Mouse (Mus musculus) liver, embryonic 12.5 days (tissue): ENCODE data around the gene Pgm2l1. TPM values are rescaled to one million over a fixed set of nuclear protein-coding genes. Genes with fewer than 3 reads are reported as not detected.

ENCODE experiments used
- ATAC-seq: fragments of 200-750 bp; cut with Nextera tagmentation; 2 replicates; pipeline ENCODE4 v1.8.0; 2017; ENCODE audit warnings: moderate number of reproducible peaks, mild to moderate bottlenecking, moderate library complexity
- H3K27ac ChIP-seq: fragments of 300-500 bp; sonication (generic); 2 replicates; pipeline ENCODE4 v1.5.1; 2016; ENCODE audit warnings: mild to moderate bottlenecking
- H3K27me3 ChIP-seq: fragments of 300-500 bp; sonication (generic); replicated peaks from 2 replicates; pipeline ENCODE4 v1.6.1; 2016; ENCODE audit warnings: mild to moderate bottlenecking, moderate library complexity
- H3K36me3 ChIP-seq: fragments of 300-500 bp; sonication (generic); 2 replicates; pipeline ENCODE4 v1.6.1; 2016; ENCODE audit warnings: mild to moderate bottlenecking, moderate library complexity
- H3K4me1 ChIP-seq: fragments of 300-500 bp; sonication (generic); 2 replicates; pipeline ENCODE4 v1.6.1; 2016
- H3K4me2 ChIP-seq: fragments of 300-500 bp; sonication (generic); 2 replicates; pipeline ENCODE4 v1.6.1; 2016; ENCODE audit warnings: mild to moderate bottlenecking, moderate library complexity
- H3K4me3 ChIP-seq: fragments of 300-500 bp; sonication (generic); 2 replicates; pipeline ENCODE4 v1.5.1; 2016; ENCODE audit warnings: mild to moderate bottlenecking, moderate library complexity
- H3K9ac ChIP-seq: fragments of 300-500 bp; sonication (generic); 2 replicates; pipeline ENCODE4 v1.6.1; 2016; ENCODE audit warnings: mild to moderate bottlenecking, moderate library complexity
- H3K9me3 ChIP-seq: fragments of 300-500 bp; sonication (generic); replicated peaks from 2 replicates; pipeline ENCODE4 v1.6.1; 2016; ENCODE audit warnings: mild to moderate bottlenecking, moderate library complexity
- WGBS: fragments of 180-500 bp; shearing (Covaris S2); methylation state at CpG from one replicate; pipeline ENCODE4 v1.1.7; 2016; ENCODE audit not compliant: insufficient replicate concordance; 5-methylcytosine and 5-hydroxymethylcytosine counted together
- polyA plus RNA-seq: library from polyadenylated mRNA; unstranded; fragments of >200 nt; fragmentation: Nextera tagmentation; extraction: Ambion mirVana; gene quantifications from 2 replicates; pipeline ENCODE4 v1.2.1, GENCODE M21; 2016

Pgm2l1 gene
- polyA plus RNA-seq = 2.3 and 2.7 TPM in 2 replicates

DNA sequence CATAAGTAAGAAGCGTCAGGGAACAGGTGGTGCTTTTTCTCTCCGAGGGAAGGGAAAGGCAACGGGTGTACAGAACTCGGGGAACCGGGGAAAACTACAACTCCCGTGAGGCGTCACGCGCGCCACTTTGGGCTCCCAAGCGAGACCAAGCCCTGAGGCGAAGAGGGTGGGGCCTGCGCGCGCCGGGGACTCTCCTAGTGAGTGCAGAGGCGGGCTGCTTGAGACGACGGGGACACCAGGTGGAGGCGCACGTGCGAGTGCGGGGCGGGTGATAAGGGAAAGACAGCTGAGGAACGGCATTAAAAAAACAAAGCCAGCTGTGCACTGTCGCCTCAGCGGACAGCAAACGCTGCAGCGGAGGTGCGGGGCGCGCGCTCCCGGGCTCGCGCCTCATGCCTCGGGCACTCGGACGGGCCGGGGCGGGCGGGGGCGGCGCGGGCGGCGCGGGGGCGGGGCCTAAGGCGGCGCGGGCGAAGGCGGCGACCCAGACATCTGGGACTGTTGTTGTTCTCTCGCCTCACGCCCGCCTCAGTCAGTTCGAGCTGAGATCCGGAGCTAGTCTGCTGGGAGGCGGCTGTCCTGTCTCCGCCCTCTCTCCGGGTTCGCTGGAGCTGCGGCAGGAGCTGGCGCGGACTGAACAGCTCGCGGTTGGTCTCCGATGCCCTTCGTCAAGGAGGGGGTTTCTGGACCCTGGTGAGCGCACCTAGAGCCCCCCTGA lies at the start of gene Pgm2l1:
Pgm2l1 (plus strand) TSS at position 237 of the 718 bp plus-strand sequence.
- H3K9ac ChIP-seq = peak within 1 kb of the TSS; percentile 89
- under 1% methylated on average over 54 of the region's 72 CpGs for WGBS
- H3K4me1 ChIP-seq = peaks cover 24% of the 10 kb centered on the region
- peak within 1 kb of the TSS; percentile 99 for H3K4me2 ChIP-seq
- no peaks in the 10 kb centered on the region for H3K9me3 ChIP-seq
- H3K4me3 ChIP-seq = peak within 1 kb of the TSS; percentile 82
- H3K27me3 ChIP-seq = no peaks in the 10 kb centered on the region
- no peaks in the 10 kb centered on the region for H3K36me3 ChIP-seq
- H3K27ac ChIP-seq = peak within 1 kb of the TSS; percentile 96
- ATAC-seq = peak; percentile 98

DNA sequence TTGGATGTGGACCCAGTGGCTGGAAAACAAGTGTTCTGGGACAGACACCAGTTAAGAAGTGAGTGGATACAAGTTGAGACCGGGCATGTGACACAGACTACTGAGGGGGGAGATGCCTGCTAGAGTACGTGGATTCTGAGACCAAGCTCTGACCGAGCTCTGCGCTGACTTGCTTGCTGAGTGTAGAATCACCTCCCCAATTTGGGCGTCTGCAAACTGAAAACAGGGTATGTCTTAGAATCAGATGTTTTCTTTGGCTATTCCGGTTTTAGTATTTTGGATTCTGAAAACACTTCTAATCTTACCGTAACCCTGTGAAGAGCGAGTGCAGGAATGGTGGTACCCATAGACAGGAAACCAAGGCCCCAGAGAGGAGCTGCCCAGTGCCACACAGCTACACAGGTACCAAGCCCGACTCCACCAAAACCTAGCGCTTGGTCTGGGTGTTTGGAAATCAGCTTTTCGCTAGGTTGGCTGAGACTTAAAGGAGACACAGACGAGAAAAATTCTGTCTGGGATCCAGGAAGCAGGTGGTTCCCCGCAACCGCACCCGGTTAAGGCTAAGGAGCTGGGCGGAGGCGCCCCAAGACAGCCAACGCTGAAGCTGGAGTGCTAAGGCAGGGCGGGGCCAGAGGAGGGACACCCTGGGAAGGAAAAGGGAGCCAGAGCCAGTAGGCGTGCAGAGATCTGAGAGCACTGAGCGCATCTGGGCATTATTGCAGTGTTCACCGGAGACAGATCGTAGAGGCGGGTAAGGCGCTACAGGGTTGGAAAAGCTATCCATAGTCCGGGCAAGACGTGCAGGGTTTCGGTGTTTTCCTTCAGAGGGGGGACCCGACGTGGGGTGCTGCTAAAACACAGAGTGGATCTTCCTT lies 48.9 kb upstream of the Pgm2l1 start:
- H3K27ac ChIP-seq = no peak overlapping the region
- peaks cover 73% of the 10 kb centered on the region for H3K27me3 ChIP-seq
- peaks cover 31% of the 10 kb centered on the region for H3K4me1 ChIP-seq
- peak overlapping the region; percentile 39 for H3K4me3 ChIP-seq
- H3K9me3 ChIP-seq = no peaks in the 10 kb centered on the region
- H3K4me2 ChIP-seq = peak overlapping the region; percentile 72
- 7% methylated on average over 30 of the region's 30 CpGs for WGBS
- peak; percentile 72 for ATAC-seq
- no peak overlapping the region for H3K9ac ChIP-seq
- no peaks in the 10 kb centered on the region for H3K36me3 ChIP-seq

DNA sequence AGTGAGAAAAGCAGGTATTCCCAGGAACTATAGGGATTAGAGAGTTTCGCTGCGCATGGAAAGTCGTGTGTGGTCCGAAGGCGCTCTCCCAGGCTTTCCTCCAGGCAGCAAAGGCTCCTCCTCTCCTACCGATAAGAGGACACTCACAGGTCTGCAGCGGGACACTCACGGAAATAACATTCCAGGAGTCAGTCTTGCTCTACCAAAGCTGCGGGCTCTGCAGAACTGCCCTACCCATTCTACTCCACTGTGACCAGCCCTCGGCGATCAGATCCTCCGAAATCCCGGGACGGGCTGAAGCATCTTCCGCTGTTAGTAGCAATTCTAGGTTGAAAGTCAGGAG lies 48.3 kb upstream of the Pgm2l1 start:
- no peak for ATAC-seq
- Histone ChIP-seq H3K9ac (no peak overlapping the region), H3K27me3 (peaks cover 73% of the 10 kb centered on the region)

DNA sequence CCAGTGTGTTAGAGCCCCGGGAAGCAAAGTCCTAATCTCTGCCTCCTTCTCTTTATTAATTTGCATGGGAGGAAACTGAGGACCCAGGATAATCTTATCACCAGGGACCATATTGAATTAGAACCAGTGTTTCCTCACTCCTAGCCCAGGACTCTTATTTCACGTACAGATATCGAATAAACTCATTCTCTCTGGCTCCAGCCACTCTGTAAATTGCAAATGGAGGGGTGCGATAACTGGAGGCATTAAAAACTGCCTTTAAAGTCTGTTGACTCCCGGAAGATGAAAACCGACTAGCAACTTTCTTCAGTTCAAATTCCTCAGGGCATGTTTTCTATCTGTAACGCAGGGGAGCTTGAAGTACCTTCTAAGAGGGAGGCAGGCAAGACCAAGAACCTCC lies 47.8 kb upstream of the Pgm2l1 start:
- H3K4me3 ChIP-seq = peak overlapping the region; percentile 39; the same call in 1 of the 2 replicates
- peak overlapping the region; percentile 72 for H3K4me2 ChIP-seq

More for the DNA sequence above, 48.3 kb upstream of the Pgm2l1 start:
- 3% methylated on average over 15 of the region's 15 CpGs for WGBS
- Histone ChIP-seq H3K36me3 (no peaks in the 10 kb centered on the region), H3K9me3 (no peaks in the 10 kb centered on the region), H3K27ac (no peak overlapping the region), H3K4me3 (peak overlapping the region; percentile 39), H3K4me2 (peak overlapping the region; percentile 72), H3K4me1 (peaks cover 31% of the 10 kb centered on the region)

DNA sequence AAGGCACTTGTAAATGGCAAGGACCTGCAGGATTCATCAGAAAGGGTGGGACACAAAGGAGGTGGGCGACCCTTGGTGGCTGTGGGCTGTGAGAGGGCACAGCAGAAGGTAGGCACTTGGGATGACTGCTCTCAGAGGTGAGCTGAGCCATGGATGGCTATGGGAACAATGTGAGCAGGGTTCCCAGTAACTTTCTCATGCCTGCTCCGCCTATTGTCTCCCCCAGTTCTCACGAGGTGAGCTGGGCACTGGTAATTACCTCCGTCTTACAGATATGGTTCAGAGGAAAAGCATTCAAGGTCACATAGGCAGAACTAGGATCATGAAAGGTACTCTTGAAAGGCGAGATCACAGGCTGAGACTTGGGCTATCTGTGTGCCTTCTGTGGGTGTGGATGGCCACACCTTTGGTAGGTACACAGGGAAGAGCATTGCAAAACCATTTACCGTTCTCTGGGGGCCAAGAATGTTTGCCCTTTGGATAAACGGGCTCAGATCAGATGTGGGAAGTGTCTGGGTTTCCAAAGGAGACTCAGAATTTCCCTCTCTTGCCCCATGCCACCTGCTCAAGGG lies 47.3 kb upstream of the Pgm2l1 start:
- 37% methylated on average over 7 of the region's 7 CpGs for WGBS
- H3K4me2 ChIP-seq = peak overlapping the region; percentile 72
- peaks cover 31% of the 10 kb centered on the region for H3K4me1 ChIP-seq
- 0 out of 2 replicates have a peak overlapping the region, but pooled peaks have one; percentile 39 for H3K4me3 ChIP-seq
- H3K9ac ChIP-seq = no peak overlapping the region; the same call in 1 of the 2 replicates
- H3K27me3 ChIP-seq = peaks cover 73% of the 10 kb centered on the region
- H3K9me3 ChIP-seq = no peaks in the 10 kb centered on the region
- ATAC-seq = no peak
- H3K27ac ChIP-seq = peak overlapping the region; percentile 57
- H3K36me3 ChIP-seq = no peaks in the 10 kb centered on the region

More for the DNA sequence above, 47.8 kb upstream of the Pgm2l1 start:
- WGBS = 14% methylated on average over 7 of the region's 7 CpGs
- peaks cover 31% of the 10 kb centered on the region for H3K4me1 ChIP-seq
- peak overlapping the region; percentile 57 for H3K27ac ChIP-seq
- H3K9me3 ChIP-seq = no peaks in the 10 kb centered on the region
- no peak overlapping the region for H3K9ac ChIP-seq
- ATAC-seq = peak; percentile 78
- no peaks in the 10 kb centered on the region for H3K36me3 ChIP-seq
- H3K27me3 ChIP-seq = peaks cover 73% of the 10 kb centered on the region

DNA sequence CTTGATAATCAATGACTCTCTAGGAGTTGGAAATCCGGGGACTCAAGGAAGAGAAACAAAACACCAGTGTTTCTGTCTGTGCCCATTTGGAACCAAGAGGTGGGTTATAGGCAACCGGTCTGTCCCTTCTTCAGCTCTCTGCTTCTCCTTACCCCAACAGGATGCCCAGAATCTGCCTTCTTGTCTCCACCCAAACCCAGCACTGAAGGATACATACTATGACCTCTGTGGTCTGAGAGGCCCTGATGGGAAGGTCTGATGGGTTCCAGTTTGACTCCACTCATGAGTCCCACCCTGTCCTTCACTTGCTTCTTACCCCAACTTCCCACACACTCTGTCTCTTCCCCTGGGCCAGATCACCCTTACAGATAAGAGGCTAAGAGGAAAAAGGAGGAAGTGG lies 46.0 kb upstream of the Pgm2l1 start:
- Histone ChIP-seq H3K36me3 (no peaks in the 10 kb centered on the region), H3K4me2 (no peak overlapping the region), H3K4me1 (peaks cover 31% of the 10 kb centered on the region), H3K9me3 (no peaks in the 10 kb centered on the region), H3K4me3 (no peak overlapping the region), H3K27me3 (peaks cover 61% of the 10 kb centered on the region), H3K27ac (no peak overlapping the region), H3K9ac (no peak overlapping the region)
- no peak for ATAC-seq
- 66% methylated on average over 2 of the region's 2 CpGs for WGBS

DNA sequence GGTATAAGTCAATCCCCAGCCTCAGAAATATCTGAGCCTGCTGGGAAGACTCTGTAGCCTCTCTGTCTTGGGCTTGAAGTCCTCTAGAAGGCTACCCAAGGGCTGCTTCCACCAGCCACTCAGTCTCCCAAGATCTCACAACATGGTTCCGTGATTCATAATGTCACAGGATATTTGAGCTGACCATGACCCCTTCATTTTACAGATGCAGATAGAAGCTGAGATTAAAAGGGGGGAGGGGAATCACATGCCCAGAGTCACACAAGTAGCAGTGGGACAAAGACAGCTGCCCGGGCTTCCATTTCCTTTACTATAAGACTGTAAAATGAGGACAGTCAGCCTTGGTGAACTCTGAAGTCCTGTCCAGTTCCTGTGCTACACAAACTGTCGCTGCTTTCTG lies 45.6 kb upstream of the Pgm2l1 start:
- no peak overlapping the region for H3K4me2 ChIP-seq
- WGBS = 58% methylated on average over 3 of the region's 3 CpGs
- peaks cover 31% of the 10 kb centered on the region for H3K4me1 ChIP-seq
- no peak overlapping the region for H3K9ac ChIP-seq
- no peaks in the 10 kb centered on the region for H3K36me3 ChIP-seq
- H3K27me3 ChIP-seq = peaks cover 56% of the 10 kb centered on the region
- no peak overlapping the region for H3K27ac ChIP-seq
- no peaks in the 10 kb centered on the region for H3K9me3 ChIP-seq
- H3K4me3 ChIP-seq = no peak overlapping the region
- no peak for ATAC-seq

DNA sequence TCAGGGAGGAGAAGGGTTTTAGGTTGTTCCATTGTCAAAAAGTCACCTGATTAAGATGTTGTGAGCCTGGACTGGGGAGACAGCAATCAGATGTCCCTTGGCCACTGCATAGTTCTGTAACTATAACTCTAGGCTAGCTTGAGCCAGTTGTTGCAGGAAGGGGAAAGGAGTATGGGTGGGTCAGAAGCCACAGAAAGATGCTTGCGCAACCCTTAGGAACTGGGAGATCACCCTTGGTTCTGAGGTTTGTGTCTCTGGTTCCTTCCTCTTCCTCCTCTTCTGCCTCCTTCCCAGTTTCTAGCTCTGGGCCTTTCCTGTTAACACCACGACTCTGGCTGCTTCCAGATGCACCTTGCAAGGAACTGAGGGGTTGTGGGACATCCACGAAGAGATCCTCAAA lies 44.8 kb upstream of the Pgm2l1 start:
- Histone ChIP-seq H3K9ac (no peak overlapping the region), H3K4me2 (no peak overlapping the region), H3K27ac (no peak overlapping the region), H3K36me3 (no peaks in the 10 kb centered on the region), H3K9me3 (no peaks in the 10 kb centered on the region), H3K4me3 (no peak overlapping the region), H3K27me3 (peaks cover 49% of the 10 kb centered on the region), H3K4me1 (peaks cover 31% of the 10 kb centered on the region)
- no peak for ATAC-seq
- WGBS = 35% methylated on average over 3 of the region's 3 CpGs

DNA sequence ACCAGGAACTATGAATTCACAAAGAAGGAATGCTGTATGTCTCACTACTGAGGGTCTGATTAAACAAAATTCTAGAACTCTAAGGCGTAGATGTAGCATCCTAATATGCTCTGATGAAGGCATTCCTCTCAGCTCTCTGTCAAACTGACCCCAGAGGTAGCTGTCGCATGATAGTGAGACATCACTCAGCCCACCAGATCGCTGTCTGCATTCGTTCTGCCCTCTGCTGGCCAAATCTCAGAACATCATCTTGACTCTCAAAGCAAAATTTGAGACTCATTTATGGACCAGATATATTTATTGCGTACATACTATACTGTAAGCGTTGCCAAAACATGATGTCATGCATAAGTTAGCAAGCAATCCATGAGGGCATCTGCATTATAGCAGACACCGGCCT lies 39.6 kb upstream of the Pgm2l1 start:
- Histone ChIP-seq H3K36me3 (no peaks in the 10 kb centered on the region), H3K4me1 (no peaks in the 10 kb centered on the region), H3K9me3 (no peaks in the 10 kb centered on the region), H3K27ac (no peak overlapping the region), H3K9ac (no peak overlapping the region), H3K4me3 (no peak overlapping the region), H3K27me3 (peaks cover 15% of the 10 kb centered on the region), H3K4me2 (no peak overlapping the region)
- 16% methylated on average over 7 of the region's 7 CpGs for WGBS
- ATAC-seq = no peak

DNA sequence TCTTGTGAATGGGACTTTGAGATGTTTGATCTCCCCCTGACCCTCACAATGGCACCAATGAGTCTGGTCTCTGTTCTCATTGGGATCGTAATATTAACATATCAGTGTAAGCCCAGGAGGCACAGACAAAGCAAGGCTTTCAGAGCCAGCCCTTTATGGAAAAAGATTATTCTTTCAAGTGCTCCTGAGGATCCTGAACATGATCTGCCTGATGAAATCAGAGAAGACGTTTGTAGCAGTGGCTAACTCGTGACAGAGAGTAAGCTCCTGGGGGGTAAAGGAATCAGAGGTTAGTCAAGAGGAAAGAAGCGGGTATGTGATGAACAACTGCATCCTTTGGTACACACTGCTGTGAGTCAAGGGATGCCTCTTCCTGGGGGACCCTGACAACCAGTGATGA lies 37.0 kb upstream of the Pgm2l1 start:
- Histone ChIP-seq H3K9ac (no peak overlapping the region), H3K9me3 (no peaks in the 10 kb centered on the region), H3K36me3 (no peaks in the 10 kb centered on the region), H3K27me3 (peaks cover 12% of the 10 kb centered on the region), H3K4me2 (no peak overlapping the region), H3K4me3 (no peak overlapping the region), H3K4me1 (no peaks in the 10 kb centered on the region), H3K27ac (no peak overlapping the region)
- no peak for ATAC-seq
- 50% methylated on average over 4 of the region's 4 CpGs for WGBS

DNA sequence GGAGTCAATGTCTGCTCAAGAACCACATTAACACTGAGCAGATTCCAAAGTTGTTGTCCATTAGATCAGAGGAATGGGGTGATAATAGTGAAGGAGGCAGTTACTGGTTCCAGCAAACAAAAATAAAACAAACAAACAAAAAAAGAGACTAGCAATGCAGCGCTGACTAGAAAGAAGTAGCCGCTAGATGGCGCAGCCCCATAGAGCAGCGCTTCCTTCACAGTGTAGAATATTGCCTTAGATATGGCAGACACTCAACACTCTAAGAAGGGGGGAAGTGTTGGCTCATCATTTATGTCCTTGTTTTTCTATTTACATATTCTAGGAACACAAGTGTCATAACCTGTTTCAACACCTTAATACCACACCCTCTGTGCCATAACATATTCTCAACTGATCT lies 36.4 kb upstream of the Pgm2l1 start:
- no peaks in the 10 kb centered on the region for H3K9me3 ChIP-seq
- 3% methylated on average over 4 of the region's 4 CpGs for WGBS
- no peaks in the 10 kb centered on the region for H3K36me3 ChIP-seq
- peaks cover 12% of the 10 kb centered on the region for H3K27me3 ChIP-seq
- no peaks in the 10 kb centered on the region for H3K4me1 ChIP-seq
- no peak overlapping the region for H3K4me2 ChIP-seq
- no peak overlapping the region for H3K9ac ChIP-seq
- ATAC-seq = 0 out of 2 replicates have a peak, but pooled peaks have one; percentile 37
- H3K27ac ChIP-seq = no peak overlapping the region
- H3K4me3 ChIP-seq = no peak overlapping the region

DNA sequence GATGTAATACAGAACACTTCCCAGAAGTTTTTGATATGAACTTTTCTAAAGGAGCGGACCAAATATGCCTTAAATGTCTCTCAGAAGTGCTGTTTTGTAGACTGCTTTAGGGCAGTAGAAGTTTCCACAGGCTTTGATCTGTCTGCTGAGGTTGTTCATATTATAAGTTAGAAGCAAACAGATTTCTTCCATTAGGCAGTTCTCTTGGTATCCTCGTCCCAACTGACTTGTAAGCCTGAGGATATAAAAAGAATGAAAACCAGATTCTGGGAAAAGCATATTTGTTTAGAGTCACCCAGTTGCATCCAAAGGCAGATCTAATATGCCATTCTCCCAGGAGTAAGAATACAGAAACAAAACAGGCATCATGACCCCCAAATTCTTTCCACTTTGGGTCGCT lies 26.0 kb upstream of the Pgm2l1 start:
- H3K27ac ChIP-seq = no peak overlapping the region
- no peak overlapping the region for H3K4me2 ChIP-seq
- no peak for ATAC-seq
- no peaks in the 10 kb centered on the region; the same call in 1 of the 2 replicates for H3K27me3 ChIP-seq
- no peaks in the 10 kb centered on the region for H3K9me3 ChIP-seq
- 76% methylated on average over 3 of the region's 3 CpGs for WGBS
- no peaks in the 10 kb centered on the region for H3K36me3 ChIP-seq
- H3K4me3 ChIP-seq = no peak overlapping the region
- H3K9ac ChIP-seq = no peak overlapping the region
- H3K4me1 ChIP-seq = no peaks in the 10 kb centered on the region
